Mouse (Mus musculus): ENCODE measurements at regions not wholly inside any gene's neighbourhood (a gene's known extent, or its start where the extent isn't known, plus 50 kb on each side); places are given as distances from the start of the nearest gene placed in this dataset.

- no peak for TF ChIP-seq HCFC1 (IDR thresholded peaks at IDR 0.05; ENCODE audit: borderline replicate concordance, insufficient read depth, low read length)
- no peak for TF ChIP-seq CHD2 (IDR thresholded peaks at IDR 0.05; ENCODE audit: low read depth, low read length)
- no peak for TF ChIP-seq ZNF384 (IDR thresholded peaks at IDR 0.05; ENCODE audit: low read depth, low read length)
- no peak for TF ChIP-seq MAFK (IDR thresholded peaks at IDR 0.05; ENCODE audit: insufficient read depth, low read depth, low read length)
These were observed 82.9 kb upstream of the Pced1b start for GRCm38 (mm10) chr15:97163971-97164370.

Measured in ES-E14 (cell line).